Mouse (Mus musculus): ENCODE data around the gene Thsd7a.

GRCm38 (mm10) chr6:12786378-12786982 is 37.3 kb upstream of the Thsd7a start:
- TF ChIP-seq CTCF (IDR thresholded peaks at IDR 0.05; ENCODE audit: extremely low read depth, insufficient read depth, low read length) (no peak), POLR2A (IDR thresholded peaks at IDR 0.05; ENCODE audit: extremely low read depth, insufficient read depth, low read length) (no peak)

All from cortical plate, adult 2 months (tissue).